Mouse (Mus musculus): ENCODE results near the gene Tmcc1.
"Not testable (repeated sequence)": the region's sequence is repeated elsewhere in the genome, so short reads cannot be mapped to it uniquely, and the experiment has no call there.

DNA sequence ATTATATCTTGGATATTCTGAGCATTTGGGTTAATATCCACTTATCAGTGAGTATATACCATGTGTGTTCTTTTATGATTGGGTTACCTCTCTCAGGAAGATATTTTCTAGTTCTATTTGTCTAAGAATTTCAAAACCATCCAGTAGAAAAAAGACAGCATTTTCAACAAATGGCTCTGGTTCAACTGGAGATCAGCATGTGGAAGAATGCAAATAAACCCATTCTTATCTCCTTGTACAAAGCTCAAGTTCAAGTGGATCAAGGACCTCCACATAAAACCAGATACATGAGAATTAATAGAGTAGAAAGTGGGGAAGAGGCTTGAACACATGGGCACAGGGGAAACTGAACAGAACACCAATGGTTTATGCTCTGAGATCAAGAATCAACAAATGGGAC lies 133.7 kb downstream of the Tmcc1 start:
- TF ChIP-seq POLR2A, CTCF (IDR thresholded peaks at IDR 0.05; ENCODE audit: insufficient read depth, low read depth, low read length): not testable (repeated sequence)
